Mouse (Mus musculus): ENCODE results near the gene Cpne7. TPM values are rescaled to one million over a fixed set of nuclear protein-coding genes. Genes with fewer than 3 reads are reported as not detected.

The Cpne7 gene
- total RNA-seq, 4 experiments from 2014 or later: 46.8 to 60.2 (median 57.2) TPM

- DNase-seq (ENCODE audit: low spot score in 2 of 2): no peak
Measured at GRCm38 (mm10) chr8:123113908-123114469, 3.2 kb upstream of the Cpne7 start.

DNA sequence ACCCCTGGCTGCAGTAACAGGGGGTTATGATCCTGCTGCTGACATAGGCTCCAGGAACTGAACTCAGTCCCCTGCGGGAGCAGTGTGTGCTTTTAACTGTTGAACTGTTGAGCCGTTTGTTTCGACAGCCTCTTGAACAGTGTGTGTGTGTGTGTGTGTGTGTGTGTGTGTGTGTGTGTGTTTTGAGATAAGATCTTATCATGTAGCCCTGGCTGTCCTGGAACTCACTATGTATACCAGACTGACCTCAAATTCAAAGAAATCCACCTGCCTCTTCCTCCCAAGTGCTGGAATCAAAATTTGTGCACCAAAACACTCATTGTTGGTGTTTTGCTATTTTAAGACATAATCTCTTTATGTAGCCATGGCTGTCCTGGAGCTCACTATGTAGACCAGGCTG lies 2.5 kb upstream of the Cpne7 start:
- no peak for DNase-seq (ENCODE audit: low spot score in 2 of 2)

DNA sequence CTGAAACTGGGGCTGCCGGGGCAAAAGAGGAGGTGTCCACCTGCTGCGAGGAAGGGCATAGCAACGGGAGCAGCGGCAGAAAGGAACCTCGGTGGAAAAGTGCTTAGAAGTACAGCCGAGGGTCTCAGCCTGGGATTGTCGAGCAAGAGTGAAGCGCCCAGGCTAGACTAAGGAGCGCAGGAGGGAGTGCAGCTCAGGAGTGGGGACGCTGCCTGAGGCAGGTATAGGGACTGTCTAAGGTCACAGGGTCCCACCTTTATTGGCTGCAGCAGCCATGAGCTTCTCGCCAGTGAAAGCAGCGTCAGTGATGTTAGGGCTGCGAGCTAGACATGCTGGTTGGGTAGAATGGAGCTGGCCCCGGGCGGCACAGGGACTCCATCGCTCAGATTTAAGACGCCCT lies 570 bp downstream of the Cpne7 start:
- DNase-seq (ENCODE audit: low spot score in 2 of 2): no peak

DNA sequence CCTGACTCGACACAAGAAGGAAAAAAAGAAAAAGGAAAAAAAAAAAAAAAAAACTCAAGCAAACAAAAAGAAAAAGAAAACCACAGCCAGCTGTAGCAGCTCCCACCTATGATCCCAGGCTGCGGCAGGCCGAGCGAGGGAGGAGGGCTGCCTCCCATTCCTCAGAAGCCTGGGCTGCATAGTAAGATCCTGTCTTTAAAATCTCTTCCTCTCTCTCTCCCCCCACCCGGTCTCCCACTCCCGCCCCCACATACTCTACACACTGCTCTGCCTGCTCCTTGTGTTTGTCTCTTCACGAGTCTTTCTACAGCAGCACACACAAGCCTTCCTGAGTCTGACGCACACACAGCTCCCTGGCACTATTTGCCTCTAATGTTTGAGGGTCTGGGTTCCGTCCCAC lies 4.9 kb downstream of the Cpne7 start:
- no peak for DNase-seq (ENCODE audit: low spot score in 2 of 2)

- no peak for DNase-seq (ENCODE audit: low spot score in 2 of 2)
Measured at GRCm38 (mm10) chr8:123122670-123123069, 5.5 kb downstream of the Cpne7 start.

DNA sequence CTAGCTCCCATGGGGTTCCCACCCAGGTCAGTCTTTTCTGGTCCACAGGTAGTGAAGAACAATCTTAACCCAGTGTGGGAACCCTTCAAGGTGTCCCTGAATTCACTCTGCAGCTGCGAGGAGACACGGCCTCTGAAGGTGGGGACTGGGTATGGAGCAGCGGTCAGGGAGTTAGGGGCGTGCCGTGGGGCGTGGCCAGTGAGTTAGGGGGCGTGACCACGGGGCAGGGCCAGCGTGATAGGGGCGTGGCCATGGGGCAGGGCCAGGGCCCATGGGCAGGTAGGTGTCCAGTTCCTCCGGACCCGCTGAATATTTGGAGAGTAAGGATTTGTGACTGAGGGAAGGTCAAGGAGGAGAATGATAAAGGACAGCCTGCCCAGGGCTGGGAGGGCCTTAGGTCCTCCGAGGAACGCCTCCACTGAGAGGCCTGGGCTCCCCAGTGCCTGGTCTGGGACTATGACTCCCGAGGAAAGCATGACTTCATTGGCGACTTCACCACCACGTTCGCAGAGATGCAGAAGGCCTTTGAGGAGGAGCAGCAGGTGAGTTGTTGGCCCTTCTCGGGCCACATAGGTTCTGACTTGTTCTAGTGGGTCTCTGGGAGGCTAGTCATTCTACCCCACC lies 9.1 kb downstream of the Cpne7 start:
- DNase-seq (ENCODE audit: low spot score in 2 of 2): no peak

- DNase-seq (ENCODE audit: low spot score in 2 of 2): no peak
Measured at GRCm38 (mm10) chr8:123131041-123131440, 13.9 kb downstream of the Cpne7 start.

- no peak for DNase-seq (ENCODE audit: low spot score in 2 of 2)
Measured at GRCm38 (mm10) chr8:123132953-123133352, 15.8 kb downstream of the Cpne7 start.

DNA sequence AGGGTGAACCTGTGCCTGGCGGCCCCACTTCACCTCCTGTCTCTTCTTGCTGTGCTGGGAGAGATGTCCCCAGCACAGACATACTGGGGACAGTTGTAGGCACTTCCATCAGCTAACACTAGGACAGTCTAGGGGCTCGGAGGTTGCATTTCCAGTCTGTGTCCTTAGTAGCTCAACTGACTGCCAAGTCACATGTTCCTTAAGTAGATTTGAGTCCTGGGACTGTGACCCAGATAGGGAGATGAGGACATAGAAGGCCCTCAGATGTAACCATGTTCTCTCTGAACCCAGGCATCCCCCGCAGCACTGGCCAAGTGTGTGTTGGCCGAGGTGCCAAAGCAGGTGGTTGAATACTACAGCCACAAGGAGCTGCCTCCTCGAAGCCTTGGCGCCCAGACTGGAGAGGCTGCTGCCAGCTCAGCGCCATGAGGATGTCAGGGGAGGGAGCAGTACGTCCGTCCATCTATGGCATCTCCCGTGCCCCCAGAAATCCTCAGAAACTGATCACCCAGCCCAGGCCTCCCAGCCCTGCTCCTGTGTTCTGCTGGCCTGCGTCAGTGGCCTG lies 17.1 kb downstream of the Cpne7 start:
- no peak for DNase-seq (ENCODE audit: low spot score in 2 of 2)

DNA sequence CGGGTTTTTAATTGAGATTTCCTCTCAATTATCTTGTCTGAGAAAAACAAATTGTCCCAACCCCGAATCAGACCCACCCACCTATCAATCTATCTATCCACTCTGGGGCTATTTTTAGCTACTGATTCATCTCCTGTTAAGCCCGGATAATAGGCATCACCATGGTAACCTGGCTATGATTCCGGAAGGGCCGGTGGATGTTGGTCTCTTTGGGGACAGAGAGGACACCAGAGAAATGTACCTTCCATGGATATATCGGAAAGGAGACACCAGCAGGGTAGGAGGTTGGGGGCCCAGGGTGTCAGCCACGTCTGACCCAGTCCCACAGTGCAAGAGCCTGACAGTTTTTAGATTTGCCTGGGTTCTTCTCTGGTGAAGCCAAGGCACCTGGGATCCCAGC lies 18.2 kb downstream of the Cpne7 start:
- DNase-seq (ENCODE audit: low spot score in 2 of 2): no peak

- no peak for DNase-seq (ENCODE audit: low spot score in 2 of 2)
Measured at GRCm38 (mm10) chr8:123135806-123136205, 18.6 kb downstream of the Cpne7 start.

GRCm38 (mm10) chr8:123136287-123136686 lies 19.1 kb downstream of the Cpne7 start:
- no peak for DNase-seq (ENCODE audit: low spot score in 2 of 2)

GRCm38 (mm10) chr8:123137645-123138077 lies 20.5 kb downstream of the Cpne7 start:
- DNase-seq (ENCODE audit: low spot score in 2 of 2): peak in 1 of 2 experiments; percentile 83

- no peak for DNase-seq (ENCODE audit: low spot score in 2 of 2)
Measured at GRCm38 (mm10) chr8:123138741-123139140, 21.6 kb downstream of the Cpne7 start.

- peak in 1 of 2 experiments; percentile 63 for DNase-seq (ENCODE audit: low spot score in 2 of 2)
Measured at GRCm38 (mm10) chr8:123141741-123142462, 24.7 kb downstream of the Cpne7 start.

- DNase-seq (ENCODE audit: low spot score in 2 of 2): no peak
Measured at GRCm38 (mm10) chr8:123145279-123145678, 28.1 kb downstream of the Cpne7 start.

- DNase-seq (ENCODE audit: low spot score in 2 of 2): no peak
Measured at GRCm38 (mm10) chr8:123146390-123146789, 29.2 kb downstream of the Cpne7 start.

DNA sequence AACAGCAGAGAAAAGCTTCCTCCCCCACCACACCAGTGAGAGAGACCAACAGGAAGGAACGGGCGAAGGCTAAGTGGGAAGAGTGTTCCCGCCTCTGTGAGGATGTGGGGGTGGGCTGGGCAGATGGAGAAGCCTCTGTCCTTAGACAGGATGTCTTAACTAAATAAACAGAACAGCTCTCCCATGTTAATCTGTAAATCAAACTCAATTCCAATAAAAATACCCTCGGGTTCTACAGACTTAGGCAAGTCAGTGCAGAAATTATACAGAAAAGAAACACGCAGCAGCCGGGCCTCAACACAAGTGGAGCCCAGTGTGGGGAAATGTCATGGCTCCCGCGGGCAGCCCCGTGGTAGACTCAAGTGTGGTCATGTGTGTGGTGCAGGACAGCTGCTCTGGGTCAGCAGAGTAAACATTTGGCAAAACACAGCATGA lies 33.6 kb downstream of the Cpne7 start:
- DNase-seq (ENCODE audit: low spot score in 2 of 2): no peak

- no peak for DNase-seq (ENCODE audit: low spot score in 2 of 2)
Measured at GRCm38 (mm10) chr8:123155177-123155576, 38.0 kb downstream of the Cpne7 start.

DNA sequence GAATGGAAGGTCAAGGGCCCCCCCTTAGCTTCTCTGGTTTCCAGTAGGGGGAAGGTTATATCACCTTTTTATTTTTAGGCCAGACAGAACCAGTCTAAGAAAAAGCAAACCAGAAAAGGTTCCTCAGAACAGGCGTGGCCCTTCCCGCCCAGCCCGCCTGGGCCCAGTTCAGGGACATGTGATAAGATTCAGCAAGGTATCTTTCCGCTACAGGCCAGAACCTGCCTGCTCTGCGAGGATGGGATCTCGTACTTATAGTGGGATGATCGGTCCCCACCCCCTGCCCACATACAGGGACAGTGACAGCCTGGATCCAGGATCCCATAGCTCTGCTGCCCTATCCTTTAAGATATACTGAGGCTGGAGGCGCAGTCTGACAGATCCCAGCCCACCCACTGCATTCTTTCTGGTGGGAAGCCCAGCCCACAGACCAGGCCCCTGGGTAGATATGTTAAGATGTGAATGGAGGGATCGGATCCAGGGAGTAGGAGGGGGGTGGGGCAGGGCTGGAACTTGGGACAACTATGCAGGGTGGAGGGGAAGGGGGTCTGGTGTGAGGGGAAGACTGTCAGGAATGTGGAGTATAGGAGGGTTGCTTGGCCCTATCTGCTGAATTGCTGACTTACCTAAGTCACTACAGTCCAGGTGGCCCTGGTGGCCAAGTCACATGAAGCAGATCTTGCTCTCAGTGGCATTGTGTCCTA lies 39.0 kb downstream of the Cpne7 start:
- no peak for DNase-seq (ENCODE audit: low spot score in 2 of 2)

DNA sequence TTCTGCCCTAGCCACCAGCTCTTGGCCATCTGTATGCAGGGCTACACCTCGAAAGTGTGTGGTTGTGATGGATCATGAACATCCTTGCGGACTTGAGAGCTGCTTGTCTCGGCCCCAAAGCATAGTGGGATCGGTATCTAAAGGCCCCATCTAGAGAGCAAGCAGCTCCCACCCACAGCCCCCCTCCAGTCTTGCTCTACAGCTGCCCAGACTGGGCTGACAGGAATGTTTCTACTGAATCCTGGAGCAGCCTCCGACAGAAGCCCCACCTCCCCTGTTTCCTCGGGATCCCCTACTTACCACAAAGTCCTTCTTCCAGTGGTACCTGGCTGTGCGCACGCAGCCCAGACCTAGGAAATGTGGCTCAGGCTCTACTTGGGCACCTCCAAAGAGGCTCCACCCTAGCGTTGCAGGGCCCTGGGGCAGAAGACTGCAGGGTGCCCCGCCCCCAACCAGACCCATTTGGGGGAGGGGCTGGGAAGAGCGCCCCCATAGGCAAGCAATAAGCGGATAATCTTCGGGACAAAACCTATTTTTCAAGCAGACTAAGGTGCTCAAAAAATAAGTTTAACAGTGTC lies 40.8 kb downstream of the Cpne7 start, which contains the start of gene Sult5a1:
Gene Sult5a1, minus strand, starts transcription at position 428 of the 578 bp plus-strand sequence.
- DNase-seq (ENCODE audit: low spot score in 2 of 2): no peak
